Mouse (Mus musculus): ENCODE data around the gene Mpnd. TPM values are rescaled to one million over a fixed set of nuclear protein-coding genes. Genes with fewer than 3 reads are reported as not detected.

The Mpnd gene
- total RNA-seq (2023) = 63.8 TPM

GRCm38 (mm10) chr17:56005415-56006061 is at the start of gene Mpnd, which contains the start of gene Stap2:
TSS of gene Mpnd (plus strand) at chr17:56005711.
TSS of gene Stap2 (minus strand) at chr17:56005584.

GRCm38 (mm10) chr17:55958918-55959728 is 46.4 kb upstream of the Mpnd start, which contains the start of gene Yju2:
TSS of gene Yju2 (plus strand) at chr17:55959099.

GRCm38 (mm10) chr17:55969966-55970891 is 35.3 kb upstream of the Mpnd start, which contains the start of gene Shd:
TSS of gene Shd (plus strand) at chr17:55970467.

GRCm38 (mm10) chr17:55986030-55986961 is 19.2 kb upstream of the Mpnd start, which contains the start of gene Fsd1:
TSS of gene Fsd1 (plus strand) at chr17:55986509.

GRCm38 (mm10) chr17:56036176-56036900 is 30.8 kb downstream of the Mpnd start, which contains the start of gene Sh3gl1:
TSS of gene Sh3gl1 (minus strand) at chr17:56036635.

GRCm38 (mm10) chr17:56040030-56040856 is 34.7 kb downstream of the Mpnd start, which contains the start of gene Chaf1a:
TSS of gene Chaf1a (plus strand) at chr17:56040439.

Other genes starting within 250 kb of the Mpnd start
- 17.5 TPM for gene Zfp119a, start 126.8 kb upstream of the Mpnd start, total RNA-seq (2023)
- 30.9 TPM for gene Zfp959, start 113.6 kb upstream of the Mpnd start, total RNA-seq (2023)
- gene Zfp119b, start 56.2 kb upstream of the Mpnd start, total RNA-seq (2023) = 6.4 TPM
- 0.77 TPM for gene Ebi3, start 53.1 kb upstream of the Mpnd start, total RNA-seq (2023)
- gene Yju2, start 46.6 kb upstream of the Mpnd start, total RNA-seq (2023) = 40.8 TPM
- 3.2 TPM for gene Shd, start 35.2 kb upstream of the Mpnd start, total RNA-seq (2023)
- gene Fsd1, start 19.2 kb upstream of the Mpnd start, total RNA-seq (2023) = not detected
- 0.67 TPM for gene Stap2, start 127 bp upstream of the Mpnd start, total RNA-seq (2023)
- 125 TPM for gene Sh3gl1, start 30.9 kb downstream of the Mpnd start, total RNA-seq (2023)
- 1.4 TPM for gene Chaf1a, start 34.7 kb downstream of the Mpnd start, total RNA-seq (2023)
- 63.8 TPM for gene Ubxn6, start 69.3 kb downstream of the Mpnd start, total RNA-seq (2023)
- 109 TPM for gene Hdgfl2, start 73.9 kb downstream of the Mpnd start, total RNA-seq (2023)
- not detected for gene Plin4, start 104.1 kb downstream of the Mpnd start, total RNA-seq (2023)
- not detected for gene Plin5, start 111.9 kb downstream of the Mpnd start, total RNA-seq (2023)
- 0.37 TPM for gene Lrg1, start 116.3 kb downstream of the Mpnd start, total RNA-seq (2023)
- 0.15 TPM for gene Sema6b, start 134.6 kb downstream of the Mpnd start, total RNA-seq (2023)
- gene Tnfaip8l1, start 156.8 kb downstream of the Mpnd start, total RNA-seq (2023) = 13.9 TPM
- 52.7 TPM for gene Mydgf, start 178.2 kb downstream of the Mpnd start, total RNA-seq (2023)
- gene Dpp9, start 213.2 kb downstream of the Mpnd start, total RNA-seq (2023) = 54.6 TPM